Mouse (Mus musculus): ENCODE measurements around the gene Snx18.
A peak's percentile ranks its signal among the peaks of the same experiment; 100 is the strongest.

The Snx18 gene

GRCm38 (mm10) chr13:113615546-113615941 lies 2.8 kb downstream of the Snx18 start:
- no peak for DNase-seq

GRCm38 (mm10) chr13:113614635-113615545 lies 3.5 kb downstream of the Snx18 start:
- peak; percentile 91 for DNase-seq

- DNase-seq: no peak
Observed at GRCm38 (mm10) chr13:113613882-113614281, 4.5 kb downstream of the Snx18 start.

- DNase-seq: no peak
Observed at GRCm38 (mm10) chr13:113613341-113613740, 5.0 kb downstream of the Snx18 start.

GRCm38 (mm10) chr13:113612141-113612950 lies 6.0 kb downstream of the Snx18 start:
- DNase-seq: no peak

GRCm38 (mm10) chr13:113610732-113611500 lies 7.4 kb downstream of the Snx18 start:
- no peak for DNase-seq

GRCm38 (mm10) chr13:113609429-113609828 lies 8.9 kb downstream of the Snx18 start:
- DNase-seq: no peak

- DNase-seq: no peak
Observed at GRCm38 (mm10) chr13:113607821-113608220, 10.5 kb downstream of the Snx18 start.

- no peak for DNase-seq
Observed at GRCm38 (mm10) chr13:113607371-113607770, 11.0 kb downstream of the Snx18 start.

GRCm38 (mm10) chr13:113606741-113607358 lies 11.5 kb downstream of the Snx18 start:
- no peak for DNase-seq

- DNase-seq: no peak
Observed at GRCm38 (mm10) chr13:113606131-113606530, 12.2 kb downstream of the Snx18 start.

- DNase-seq: no peak
Observed at GRCm38 (mm10) chr13:113605693-113606092, 12.7 kb downstream of the Snx18 start.

GRCm38 (mm10) chr13:113604321-113604720 lies 14.0 kb downstream of the Snx18 start:
- DNase-seq: no peak

GRCm38 (mm10) chr13:113602882-113603342 lies 15.5 kb downstream of the Snx18 start:
- no peak for DNase-seq

GRCm38 (mm10) chr13:113601831-113602604 lies 16.3 kb downstream of the Snx18 start:
- DNase-seq: no peak

GRCm38 (mm10) chr13:113600531-113601463 lies 17.6 kb downstream of the Snx18 start:
- DNase-seq: no peak

GRCm38 (mm10) chr13:113599701-113600530 lies 18.4 kb downstream of the Snx18 start:
- no peak for DNase-seq

GRCm38 (mm10) chr13:113597616-113598015 lies 20.7 kb downstream of the Snx18 start:
- DNase-seq: no peak

GRCm38 (mm10) chr13:113596821-113597541 lies 21.4 kb downstream of the Snx18 start:
- DNase-seq: no peak

Data from thymus, postnatal 25 days (tissue).